Mouse (Mus musculus) CD8-positive naive resting alpha-beta T cell, adult 2 months (primary cell): ENCODE measurements around the gene Frat1.

Experiments used
- DNase-seq, 2 experiments: peaks; one replicate each; pipeline ENCODE4 v3.0.0; 2022; ENCODE audit warnings: low read depth in 2 of 2, low spot score in 2 of 2

Frat1 gene

GRCm38 (mm10) chr19:41829381-41830105, at the start of gene Frat1:
Gene Frat1 (plus strand): TSS chr19:41829970.
- peak; percentile 87 to 91 for DNase-seq

- DNase-seq: no peak
Observed at GRCm38 (mm10) chr19:41786896-41787295, 42.9 kb upstream of the Frat1 start.

- no peak for DNase-seq
Observed at GRCm38 (mm10) chr19:41789110-41789961, 40.4 kb upstream of the Frat1 start.

- DNase-seq: no peak
Observed at GRCm38 (mm10) chr19:41791384-41791783, 38.4 kb upstream of the Frat1 start.

GRCm38 (mm10) chr19:41792934-41793486, 36.8 kb upstream of the Frat1 start:
- no peak for DNase-seq

GRCm38 (mm10) chr19:41794017-41794416, 35.8 kb upstream of the Frat1 start:
- DNase-seq: no peak

GRCm38 (mm10) chr19:41794901-41795300, 34.9 kb upstream of the Frat1 start:
- no peak for DNase-seq

GRCm38 (mm10) chr19:41796148-41796760, 33.5 kb upstream of the Frat1 start:
- no peak for DNase-seq

- DNase-seq: no peak
Observed at GRCm38 (mm10) chr19:41796789-41797327, 32.9 kb upstream of the Frat1 start.

GRCm38 (mm10) chr19:41797536-41797935, 32.2 kb upstream of the Frat1 start:
- no peak for DNase-seq

GRCm38 (mm10) chr19:41800451-41800850, 29.3 kb upstream of the Frat1 start:
- DNase-seq: no peak

- DNase-seq: no peak
Observed at GRCm38 (mm10) chr19:41800986-41801741, 28.6 kb upstream of the Frat1 start.

GRCm38 (mm10) chr19:41801742-41802369, 27.9 kb upstream of the Frat1 start, which contains the start of gene Arhgap19:
Gene Arhgap19 (minus strand): TSS chr19:41802047.
- DNase-seq: peak; percentile 83 to 89

GRCm38 (mm10) chr19:41803322-41803721, 26.4 kb upstream of the Frat1 start:
- DNase-seq: peak; percentile 74 to 77

- DNase-seq: no peak
Observed at GRCm38 (mm10) chr19:41805831-41806230, 23.9 kb upstream of the Frat1 start.

- DNase-seq: no peak
Observed at GRCm38 (mm10) chr19:41807497-41807896, 22.3 kb upstream of the Frat1 start.

GRCm38 (mm10) chr19:41808104-41808634, 21.6 kb upstream of the Frat1 start:
- no peak for DNase-seq

- DNase-seq: no peak
Observed at GRCm38 (mm10) chr19:41810074-41810473, 19.7 kb upstream of the Frat1 start.

- DNase-seq: no peak
Observed at GRCm38 (mm10) chr19:41812525-41812924, 17.2 kb upstream of the Frat1 start.

- DNase-seq: no peak
Observed at GRCm38 (mm10) chr19:41813374-41813773, 16.4 kb upstream of the Frat1 start.
